Mouse (Mus musculus): ENCODE measurements around the gene Vps53.

DNA sequence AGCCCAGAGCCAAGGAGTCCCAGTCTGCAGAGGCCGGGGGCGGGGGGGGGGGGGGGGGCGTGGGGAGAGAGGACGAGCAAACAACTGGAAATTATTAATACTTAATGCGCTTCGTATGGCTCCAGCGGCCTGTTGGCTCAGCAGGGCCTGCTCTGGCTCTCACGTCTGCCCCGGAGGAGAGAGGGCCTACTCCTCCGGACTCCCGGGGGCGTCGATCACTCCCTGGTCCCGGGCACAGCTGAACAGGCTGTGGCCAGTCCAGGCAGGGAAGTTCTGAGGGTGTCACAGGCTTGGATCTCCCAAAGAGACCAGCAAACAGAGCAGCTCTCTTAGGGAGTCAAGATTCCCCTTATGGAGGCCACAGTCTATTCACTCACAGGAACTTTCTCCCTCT lies 151.4 kb downstream of the Vps53 start:
- no peak for TF ChIP-seq POLR2AphosphoS2 (IDR thresholded peaks at IDR 0.05; ENCODE audit: insufficient read length, low read depth)
- no peak for TF ChIP-seq POLR2A (IDR thresholded peaks at IDR 0.05; ENCODE audit: insufficient read length, low read depth)
- no peak for TF ChIP-seq TCF12 (IDR thresholded peaks at IDR 0.05; ENCODE audit: insufficient read depth, poor library complexity, severe bottlenecking)
- TF ChIP-seq MYOG (IDR thresholded peaks at IDR 0.05; ENCODE audit: control insufficient read depth in 1 of 3, insufficient read depth in 1 of 3, insufficient read length in 2 of 3, low read depth in 2 of 3) = no peak
- TF ChIP-seq TCF3 (IDR thresholded peaks at IDR 0.05; ENCODE audit: insufficient read length, low read depth) = no peak
- no peak for TF ChIP-seq CEBPB (IDR thresholded peaks at IDR 0.05; ENCODE audit: insufficient read depth, poor library complexity, severe bottlenecking)
- no peak for TF ChIP-seq MYOD1 (IDR thresholded peaks at IDR 0.05; ENCODE audit: control insufficient read depth in 1 of 3, insufficient read length in 2 of 3, low read depth in 2 of 3)
- TF ChIP-seq USF1 (IDR thresholded peaks at IDR 0.05; ENCODE audit: low read depth) = no peak
- TF ChIP-seq E2F4 (IDR thresholded peaks at IDR 0.05; ENCODE audit: insufficient read depth) = no peak
- no peak for TF ChIP-seq REST (IDR thresholded peaks at IDR 0.05; ENCODE audit: insufficient read depth, insufficient read length)
